Mouse (Mus musculus) adrenal gland, postnatal 10 days (tissue): ENCODE measurements at regions not wholly inside any gene's neighbourhood (a gene's known extent, or its start where the extent isn't known, plus 50 kb on each side); places are given as distances from the start of the nearest gene placed in this dataset.

Source experiments
- DNase-seq: peaks from one replicate; pipeline ENCODE4 v3.0.0; 2021; ENCODE audit warnings: mixed read lengths

GRCm38 (mm10) chr19:29194066-29194830, 57.4 kb upstream of the Jak2 start:
- DNase-seq, result no peak

GRCm38 (mm10) chr19:29196186-29196585, 55.4 kb upstream of the Jak2 start:
- no peak for DNase-seq

- DNase-seq, result no peak
Measured at GRCm38 (mm10) chr19:29198636-29199035, 53.0 kb upstream of the Jak2 start.

- no peak for DNase-seq
Measured at GRCm38 (mm10) chr19:29199117-29199823, 52.4 kb upstream of the Jak2 start.

GRCm38 (mm10) chr19:29201674-29202073, 50.0 kb upstream of the Jak2 start:
- peak; percentile 11 for DNase-seq
